ENCODE assay signal across 8 mouse cellular contexts in the genomic region with DNA sequence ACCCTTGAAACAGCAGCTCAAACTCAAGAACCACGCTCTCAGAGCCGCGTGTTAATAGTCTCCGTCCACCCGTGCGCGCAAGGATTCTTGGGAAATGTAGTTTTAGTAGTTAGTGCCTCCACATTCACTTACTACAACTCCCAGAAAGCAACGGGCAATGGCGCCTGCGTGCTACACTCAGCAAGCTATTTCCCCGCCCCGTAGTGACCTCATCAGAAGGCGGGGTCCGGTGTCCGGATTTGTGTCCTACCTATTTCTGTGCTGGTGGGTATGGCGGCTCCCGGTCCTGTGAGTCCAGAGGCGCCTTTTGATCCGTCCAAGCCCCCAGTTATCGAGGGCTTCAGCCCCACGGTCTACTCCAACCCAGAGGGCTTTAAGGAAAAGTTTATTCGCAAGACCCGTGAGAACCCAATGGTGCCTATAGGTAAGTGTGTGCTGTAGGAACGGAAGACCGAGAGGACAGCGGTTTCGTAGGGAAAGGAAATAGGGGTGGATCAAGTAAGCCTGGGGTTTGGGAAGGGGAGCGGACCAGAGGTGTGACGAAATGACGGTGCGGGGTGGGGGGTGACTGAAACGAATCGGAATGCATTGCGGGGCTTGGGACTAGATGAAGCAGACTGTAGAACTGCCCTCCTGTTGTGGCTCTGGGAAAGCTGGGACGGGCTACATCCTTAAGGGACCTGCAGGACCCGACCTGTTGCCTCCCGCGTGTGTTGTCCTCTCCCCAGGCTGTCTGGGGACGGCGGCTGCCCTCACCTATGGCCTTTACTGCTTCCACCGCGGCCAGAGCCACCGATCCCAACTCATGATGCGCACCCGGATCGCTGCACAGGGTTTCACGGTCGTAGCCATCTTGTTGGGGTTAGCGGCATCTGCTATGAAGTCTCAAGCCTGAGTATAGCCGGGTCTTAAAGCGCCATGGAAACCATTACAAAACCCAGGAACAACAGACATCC. TPM values are rescaled to one million over a fixed set of nuclear protein-coding genes. Genes with fewer than 3 reads are reported as not detected.
A peak's percentile ranks its signal among the peaks of the same experiment; 100 is the strongest.
DNase-seq lines count a peak whose midpoint lies in the region; ATAC-seq and TF ChIP-seq lines count a peak whose summit lies in the region.

Nop16 (minus strand) TSS at position 95 of the 956 bp plus-strand sequence.
Higd2a (plus strand) TSS at position 212 of the 956 bp plus-strand sequence.

- TF ChIP-seq POLR2A in MEL (IDR thresholded peaks at IDR 0.05; ENCODE audit: control insufficient read depth in 1 of 2, insufficient read depth in 1 of 2, low read depth in 1 of 2, low read length in 2 of 2, poor library complexity in 1 of 2): peak; percentile 76 to 86
- peak; percentile 69; the same call in 1 of the 2 replicates for TF ChIP-seq POLR2A in cerebellum, adult 2 months (IDR thresholded peaks at IDR 0.05; ENCODE audit: borderline replicate concordance, insufficient read depth, low read length)

- TF ChIP-seq CTCF in MEL (IDR thresholded peaks at IDR 0.05 in 2 of 3, conservative IDR thresholded peaks at IDR 0.05 in 1 of 3; ENCODE audit: control insufficient read depth in 1 of 3, insufficient read depth in 1 of 3, low read depth in 2 of 3, low read length in 3 of 3, poor library complexity in 1 of 3, severe bottlenecking in 1 of 3): no peak
- TF ChIP-seq CTCF in cerebellum, adult 2 months (IDR thresholded peaks at IDR 0.05; ENCODE audit: borderline replicate concordance, insufficient read depth, low read depth, low read length): no peak
- TF ChIP-seq CTCF in forebrain, postnatal 0 days (IDR thresholded peaks at IDR 0.05; ENCODE audit: low read depth): no peak

- H3K9ac ChIP-seq in MEL (ENCODE audit: control insufficient read depth, low read depth, low read length, poor library complexity, severe bottlenecking): peak within 1 kb of the TSS; percentile 76
- peak within 1 kb of the TSS; percentile 79 for H3K9ac ChIP-seq in forebrain, postnatal 0 days
- peak within 1 kb of the TSS; percentile 88 for H3K9ac ChIP-seq in lung, embryonic 15.5 days

- under 1% methylated on average over 51 of the region's 51 CpGs for WGBS in cerebellum, adult 2 months
- 1% methylated on average over 51 of the region's 51 CpGs for WGBS in forebrain, postnatal 0 days
- under 1% methylated on average over 51 of the region's 51 CpGs for WGBS in lung, embryonic 15.5 days

- H3K4me3 ChIP-seq in MEL (ENCODE audit: control insufficient read depth in 1 of 2, insufficient read depth in 1 of 2, low read depth in 2 of 2, low read length in 2 of 2): peak within 1 kb of the TSS; percentile 86 to 87
- peak within 1 kb of the TSS; percentile 70 for H3K4me3 ChIP-seq in cerebellum, adult 2 months (replicated peaks; ENCODE audit: insufficient read depth, low read depth, low read length)
- peak within 1 kb of the TSS; percentile 62 for H3K4me3 ChIP-seq in forebrain, postnatal 0 days (ENCODE audit: low read depth, low read length)
- H3K4me3 ChIP-seq in lung, embryonic 15.5 days: peak within 1 kb of the TSS; percentile 97

- H3K36me3 ChIP-seq in MEL (ENCODE audit: control insufficient read depth in 1 of 2, insufficient read depth in 2 of 2, low read length in 2 of 2): peaks cover 10 to 12% of the 10 kb centered on the region in 2 experiments
- H3K36me3 ChIP-seq in forebrain, postnatal 0 days (ENCODE audit: insufficient read depth): peaks cover 33% of the 10 kb centered on the region
- peaks cover 23% of the 10 kb centered on the region for H3K36me3 ChIP-seq in lung, embryonic 15.5 days

- peak within 1 kb of the TSS; percentile 74 for H3K4me2 ChIP-seq in forebrain, postnatal 0 days (ENCODE audit: low read depth)
- H3K4me2 ChIP-seq in lung, embryonic 15.5 days: peak within 1 kb of the TSS; percentile 82

- H3K4me1 ChIP-seq in MEL (ENCODE audit: control insufficient read depth in 1 of 2, insufficient read depth in 2 of 2, low read length in 2 of 2): peaks cover 2 to 15% of the 10 kb centered on the region in 2 experiments; a peak in 3 of 4 replicates
- peaks cover 5% of the 10 kb centered on the region for H3K4me1 ChIP-seq in cerebellum, adult 2 months (ENCODE audit: control insufficient read depth, insufficient read depth, low read length)
- H3K4me1 ChIP-seq in forebrain, postnatal 0 days (ENCODE audit: insufficient read depth): peaks cover 9% of the 10 kb centered on the region; the same call in 1 of the 2 replicates
- H3K4me1 ChIP-seq in lung, embryonic 15.5 days: peaks cover 17% of the 10 kb centered on the region

- ATAC-seq in forebrain, postnatal 0 days: peak; percentile 96
- ATAC-seq in lung, embryonic 15.5 days (ENCODE audit: borderline replicate concordance, extremely low read depth, low FRiP score, low TSS enrichment): peak; percentile 96

- peaks cover 30% of the 10 kb centered on the region for H3K79me2 ChIP-seq in MEL (ENCODE audit: control insufficient read depth, insufficient read depth, low read length, poor library complexity)

- peak within 1 kb of the TSS; percentile 79 for H3K27ac ChIP-seq in MEL (ENCODE audit: control insufficient read depth, low read depth, low read length)
- peak within 1 kb of the TSS; percentile 76 for H3K27ac ChIP-seq in cerebellum, adult 2 months (ENCODE audit: insufficient read depth, low read length)
- peak within 1 kb of the TSS; percentile 90 for H3K27ac ChIP-seq in forebrain, postnatal 0 days (ENCODE audit: low read depth, low read length)
- peak within 1 kb of the TSS; percentile 76 for H3K27ac ChIP-seq in lung, embryonic 15.5 days

- H3K9me3 ChIP-seq in MEL (replicated peaks; ENCODE audit: insufficient read depth, low read length): no peaks in the 10 kb centered on the region
- no peaks in the 10 kb centered on the region for H3K9me3 ChIP-seq in forebrain, postnatal 0 days (ENCODE audit: low read length)
- no peaks in the 10 kb centered on the region for H3K9me3 ChIP-seq in lung, embryonic 15.5 days

- TF ChIP-seq RAD21 in MEL (IDR thresholded peaks at IDR 0.05; ENCODE audit: low read depth, low read length): no peak

- no peaks in the 10 kb centered on the region for H3K27me3 ChIP-seq in MEL (ENCODE audit: control insufficient read depth in 1 of 2, insufficient read depth in 2 of 2, low read length in 2 of 2)
- H3K27me3 ChIP-seq in cerebellum, adult 2 months (ENCODE audit: control insufficient read depth, insufficient read depth, low read length): no peaks in the 10 kb centered on the region
- no peaks in the 10 kb centered on the region for H3K27me3 ChIP-seq in forebrain, postnatal 0 days (ENCODE audit: insufficient read depth, low read length)
- no peaks in the 10 kb centered on the region for H3K27me3 ChIP-seq in lung, embryonic 15.5 days

- DNase-seq in MEL (ENCODE audit: low read depth, low spot score): peak; percentile 99
- DNase-seq in cerebellum, adult 2 months: peak; percentile 97 to 99
- DNase-seq in forebrain, postnatal 0 days: peak; percentile 98
- DNase-seq in heart, postnatal 4 days: peak; percentile 96
- peak; percentile 97 for DNase-seq in layer of hippocampus, adult 8-10 months (ENCODE audit: low spot score in 2 of 2)
- peak; percentile 94 for DNase-seq in ovary, adult 18-20 months (ENCODE audit: low spot score)
- peak; percentile 97 for DNase-seq in thymus, postnatal 0 days (ENCODE audit: low spot score)

- 0 out of 4 replicates have a peak, but pooled peaks of 1 of the 2 experiments have one; percentile 8 for TF ChIP-seq EP300 in MEL (IDR thresholded peaks at IDR 0.05; ENCODE audit: low read depth in 1 of 2, low read length in 2 of 2)

TF ChIP-seq in MEL, 35 proteins besides CTCF, POLR2A, EP300 and RAD21 (continues in another document):
- TF ChIP-seq MAZ (IDR thresholded peaks at IDR 0.05; ENCODE audit: low read depth, low read length): peak; percentile 65
- TF ChIP-seq GABPA (IDR thresholded peaks at IDR 0.05; ENCODE audit: low read depth, low read length): no peak
- peak; percentile 94 for TF ChIP-seq HCFC1 (IDR thresholded peaks at IDR 0.05; ENCODE audit: low read depth, low read length)
- peak; percentile 57 for TF ChIP-seq TCF12 (IDR thresholded peaks at IDR 0.05; ENCODE audit: low read depth, low read length)
- TF ChIP-seq MAX (IDR thresholded peaks at IDR 0.05; ENCODE audit: low read length): peak; percentile 92
- TF ChIP-seq MEF2A (IDR thresholded peaks at IDR 0.05; ENCODE audit: extremely low read depth, insufficient replicate concordance, low read depth, low read length, poor library complexity, severe bottlenecking): peak; percentile 49; the same call in 1 of the 2 replicates
- 0 out of 2 replicates have a peak, but pooled peaks have one; percentile 48 for TF ChIP-seq ZMIZ1 (IDR thresholded peaks at IDR 0.05; ENCODE audit: low read depth, low read length)
- peak; percentile 60 for TF ChIP-seq TBP (IDR thresholded peaks at IDR 0.05; ENCODE audit: low read depth, low read length)
- no peak; the same call in 1 of the 2 replicates for TF ChIP-seq E2F4 (IDR thresholded peaks at IDR 0.05; ENCODE audit: borderline replicate concordance, low read depth, low read length)
- peak; percentile 99 for TF ChIP-seq MYC (IDR thresholded peaks at IDR 0.05; ENCODE audit: low read depth, low read length)

RNA-seq across cellular contexts. Expression of gene Nop16, which starts in this region (rescaled TPM):
- 126 and 131 TPM in 2 replicates for total RNA-seq in MEL (2012; rRNA removed)
- 100 to 1,000 TPM in 1 of 2 experiments, not detected in 1; 172 TPM for polyA plus RNA-seq in MEL (2012; ENCODE audit: insufficient read depth in 1 of 2, insufficient read length in 2 of 2, low read depth in 1 of 2, low replicate concordance in 2 of 2, missing spikeins in 1 of 2)
- polyA plus RNA-seq in cerebellum, adult 2 months (2012; rRNA removed): 24.4 and 26.4 TPM in 2 replicates
- 37.5 and 44.6 TPM in 2 replicates for total RNA-seq in forebrain, postnatal 0 days (2014; rRNA removed)
- polyA plus RNA-seq in forebrain, postnatal 0 days (2015; fragmentation: Nextera tagmentation; extraction: Ambion mirVana): 58.0 and 64.6 TPM in 2 replicates
- total RNA-seq in heart, postnatal 4 days (2021): 10 to 100 TPM; 21.8 to 21.9 TPM
- total RNA-seq in layer of hippocampus, adult 8-10 months (2022): 10 to 100 TPM; 20.6 to 23.3 (median 20.8) TPM
- polyA plus RNA-seq in lung, embryonic 15.5 days (2015; fragmentation: Nextera tagmentation; extraction: Ambion mirVana): 78.2 and 78.8 TPM in 2 replicates
- polyA plus RNA-seq in thymus, postnatal 0 days (2015; fragmentation: Nextera tagmentation; extraction: Ambion mirVana): 64.8 and 72.4 TPM in 2 replicates

RNA-seq across cellular contexts. Expression of gene Higd2a, which starts in this region (rescaled TPM):
- total RNA-seq in MEL (2012; rRNA removed): 54.0 and 59.8 TPM in 2 replicates
- polyA plus RNA-seq in MEL (2012; ENCODE audit: insufficient read depth in 1 of 2, insufficient read length in 2 of 2, low read depth in 1 of 2, low replicate concordance in 2 of 2, missing spikeins in 1 of 2): 100 to 1,000 TPM in 1 of 2 experiments, not detected in 1; 131 TPM
- 290 and 306 TPM in 2 replicates for polyA plus RNA-seq in cerebellum, adult 2 months (2012; rRNA removed)
- total RNA-seq in forebrain, postnatal 0 days (2014; rRNA removed): 110 and 148 TPM in 2 replicates
- 326 and 343 TPM in 2 replicates for polyA plus RNA-seq in forebrain, postnatal 0 days (2015; fragmentation: Nextera tagmentation; extraction: Ambion mirVana)
- 100 to 1,000 TPM; 224 to 238 TPM for total RNA-seq in heart, postnatal 4 days (2021)
- 100 to 1,000 TPM; 134 to 161 (median 146) TPM for total RNA-seq in layer of hippocampus, adult 8-10 months (2022)
- polyA plus RNA-seq in lung, embryonic 15.5 days (2015; fragmentation: Nextera tagmentation; extraction: Ambion mirVana): 170 and 188 TPM in 2 replicates
- polyA plus RNA-seq in thymus, postnatal 0 days (2015; fragmentation: Nextera tagmentation; extraction: Ambion mirVana): 250 and 258 TPM in 2 replicates

Comparison
In these comparisons a context has a peak if more than half of its experiments do, and no peak if none do; other contexts are left out.
1. Peak in every context shown above with its lines: DNase-seq, ATAC-seq, H3K4me3 ChIP-seq and H3K27ac ChIP-seq.